Mouse (Mus musculus) embryonic facial prominence, embryonic 13.5 days (tissue): ENCODE data around the gene Hip1r. TPM values are rescaled to one million over a fixed set of nuclear protein-coding genes. Genes with fewer than 3 reads are reported as not detected.

ENCODE experiments used
- ATAC-seq: fragments of 200-750 bp; cut with Nextera tagmentation; 2 replicates; pipeline ENCODE4 v1.8.0; 2017; ENCODE audit warnings: low read depth; ENCODE audit not compliant: insufficient number of reproducible peaks, insufficient read depth, low FRiP score, low TSS enrichment
- H3K27ac ChIP-seq: fragments of 300-500 bp; sonication (generic); 2 replicates; pipeline ENCODE4 v1.5.1; 2015; ENCODE audit warnings: moderate library complexity, mild to moderate bottlenecking, inconsistent platforms
- H3K27me3 ChIP-seq: fragments of 300-500 bp; sonication (generic); 2 replicates; pipeline ENCODE4 v1.6.1; 2015; ENCODE audit warnings: mild to moderate bottlenecking, inconsistent platforms
- H3K36me3 ChIP-seq: fragments of 300-500 bp; sonication (generic); 2 replicates; pipeline ENCODE4 v1.6.1; 2015; ENCODE audit warnings: mild to moderate bottlenecking, inconsistent platforms
- H3K4me1 ChIP-seq: fragments of 300-500 bp; sonication (generic); 2 replicates; pipeline ENCODE4 v1.6.1; 2015; ENCODE audit warnings: inconsistent platforms
- H3K4me2 ChIP-seq: fragments of 300-500 bp; sonication (generic); 2 replicates; pipeline ENCODE4 v1.6.1; 2015; ENCODE audit warnings: moderate library complexity, mild to moderate bottlenecking, inconsistent platforms
- H3K4me3 ChIP-seq: fragments of 300-500 bp; sonication (generic); 2 replicates; pipeline ENCODE4 v1.5.1; 2015; ENCODE audit warnings: mild to moderate bottlenecking, inconsistent platforms
- H3K9ac ChIP-seq: fragments of 300-500 bp; sonication (generic); 2 replicates; pipeline ENCODE4 v1.6.1; 2015; ENCODE audit warnings: mild to moderate bottlenecking, inconsistent platforms
- H3K9me3 ChIP-seq: fragments of 300-500 bp; sonication (generic); 2 replicates; pipeline ENCODE4 v1.6.1; 2016; ENCODE audit warnings: inconsistent platforms
- WGBS: fragments of 180-500 bp; shearing (Covaris S2); methylation state at CpG from one replicate; pipeline ENCODE4 v1.1.7; 2015; ENCODE audit warnings: mixed read lengths; 5-methylcytosine and 5-hydroxymethylcytosine counted together
- polyA plus RNA-seq: library from polyadenylated mRNA; unstranded; fragments of >200 nt; fragmentation: Nextera tagmentation; extraction: Ambion mirVana; gene quantifications from 2 replicates; pipeline ENCODE4 v1.2.1, GENCODE M21; 2015

Hip1r gene
- polyA plus RNA-seq, 1 experiment from 2014 or later, result 9.6 TPM

GRCm38 (mm10) chr5:124019348-124020216, 46.2 kb downstream of the Hip1r start:
- no peak for ATAC-seq
- WGBS, result 71% methylated on average over 12 of the region's 12 CpGs
- H3K36me3 ChIP-seq, result peaks cover 12% of the 10 kb centered on the region; the same call in 1 of the 2 replicates
- no peak overlapping the region for H3K27ac ChIP-seq
- H3K9me3 ChIP-seq, result no peaks in the 10 kb centered on the region
- no peaks in the 10 kb centered on the region for H3K27me3 ChIP-seq
- no peak overlapping the region for H3K4me3 ChIP-seq
- H3K9ac ChIP-seq, result no peak overlapping the region
- peaks cover 42% of the 10 kb centered on the region for H3K4me1 ChIP-seq
- no peak overlapping the region for H3K4me2 ChIP-seq

- H3K9ac ChIP-seq, result no peak overlapping the region
- peaks cover 43% of the 10 kb centered on the region for H3K4me1 ChIP-seq
- WGBS, result 92% methylated on average over 11 of the region's 11 CpGs
- H3K27ac ChIP-seq, result no peak overlapping the region
- H3K4me3 ChIP-seq, result no peak overlapping the region
- no peaks in the 10 kb centered on the region for H3K27me3 ChIP-seq
- no peaks in the 10 kb centered on the region for H3K9me3 ChIP-seq
- peaks cover 16% of the 10 kb centered on the region; the same call in 1 of the 2 replicates for H3K36me3 ChIP-seq
- H3K4me2 ChIP-seq, result no peak overlapping the region
- ATAC-seq, result no peak
Measured at GRCm38 (mm10) chr5:124021148-124021547, 47.7 kb downstream of the Hip1r start.

- ATAC-seq, result no peak
- Histone ChIP-seq H3K9me3 (no peaks in the 10 kb centered on the region), H3K4me1 (peaks cover 49% of the 10 kb centered on the region), H3K9ac (no peak overlapping the region), H3K27me3 (no peaks in the 10 kb centered on the region), H3K4me2 (no peak overlapping the region), H3K36me3 (peaks cover 16% of the 10 kb centered on the region; the same call in 1 of the 2 replicates), H3K4me3 (no peak overlapping the region), H3K27ac (no peak overlapping the region)
- WGBS, result 80% methylated on average over 11 of the region's 11 CpGs
Measured at GRCm38 (mm10) chr5:124021701-124022100, 48.3 kb downstream of the Hip1r start.

- WGBS, result 78% methylated on average over 7 of the region's 7 CpGs
- Histone ChIP-seq H3K4me2 (no peak overlapping the region), H3K36me3 (peaks cover 19% of the 10 kb centered on the region; the same call in 1 of the 2 replicates), H3K9me3 (no peaks in the 10 kb centered on the region), H3K27me3 (no peaks in the 10 kb centered on the region), H3K4me1 (peaks cover 48% of the 10 kb centered on the region), H3K9ac (no peak overlapping the region), H3K4me3 (no peak overlapping the region), H3K27ac (no peak overlapping the region)
- ATAC-seq, result no peak
Measured at GRCm38 (mm10) chr5:124022365-124022764, 48.9 kb downstream of the Hip1r start.

GRCm38 (mm10) chr5:124024677-124025076, 51.2 kb downstream of the Hip1r start:
- Histone ChIP-seq H3K9ac (no peak overlapping the region), H3K4me1 (peaks cover 46% of the 10 kb centered on the region), H3K9me3 (no peaks in the 10 kb centered on the region), H3K4me2 (no peak overlapping the region), H3K36me3 (peaks cover 18% of the 10 kb centered on the region; the same call in 1 of the 2 replicates), H3K27me3 (no peaks in the 10 kb centered on the region), H3K27ac (no peak overlapping the region), H3K4me3 (no peak overlapping the region)
- 78% methylated on average over 6 of the region's 6 CpGs for WGBS
- no peak for ATAC-seq

- peaks cover 18% of the 10 kb centered on the region; the same call in 1 of the 2 replicates for H3K36me3 ChIP-seq
- H3K4me2 ChIP-seq, result no peak overlapping the region
- no peaks in the 10 kb centered on the region for H3K27me3 ChIP-seq
- no peak for ATAC-seq
- no peaks in the 10 kb centered on the region for H3K9me3 ChIP-seq
- H3K27ac ChIP-seq, result no peak overlapping the region
- H3K4me3 ChIP-seq, result no peak overlapping the region
- WGBS, result 69% methylated on average over 9 of the region's 9 CpGs
- peaks cover 48% of the 10 kb centered on the region for H3K4me1 ChIP-seq
- no peak overlapping the region for H3K9ac ChIP-seq
Measured at GRCm38 (mm10) chr5:124025146-124025545, 51.7 kb downstream of the Hip1r start.

- WGBS, result 88% methylated on average over 15 of the region's 15 CpGs
- H3K4me3 ChIP-seq, result no peak overlapping the region
- no peak overlapping the region for H3K27ac ChIP-seq
- no peak overlapping the region for H3K4me2 ChIP-seq
- peaks cover 18% of the 10 kb centered on the region; the same call in 1 of the 2 replicates for H3K36me3 ChIP-seq
- ATAC-seq, result no peak
- 0 out of 2 replicates have a peak overlapping the region, but pooled peaks have one; percentile 21 for H3K9ac ChIP-seq
- no peaks in the 10 kb centered on the region for H3K27me3 ChIP-seq
- peaks cover 50% of the 10 kb centered on the region for H3K4me1 ChIP-seq
- H3K9me3 ChIP-seq, result no peaks in the 10 kb centered on the region
Measured at GRCm38 (mm10) chr5:124025587-124026441, 52.4 kb downstream of the Hip1r start.

- ATAC-seq, result no peak
- H3K36me3 ChIP-seq, result peaks cover 17% of the 10 kb centered on the region; the same call in 1 of the 2 replicates
- H3K27ac ChIP-seq, result no peak overlapping the region
- peaks cover 56% of the 10 kb centered on the region for H3K4me1 ChIP-seq
- H3K4me3 ChIP-seq, result no peak overlapping the region
- H3K4me2 ChIP-seq, result no peak overlapping the region
- H3K9me3 ChIP-seq, result no peaks in the 10 kb centered on the region
- no peak overlapping the region for H3K9ac ChIP-seq
- H3K27me3 ChIP-seq, result no peaks in the 10 kb centered on the region
- WGBS, result 96% methylated on average over 5 of the region's 5 CpGs
Measured at GRCm38 (mm10) chr5:124026568-124026967, 53.1 kb downstream of the Hip1r start.

- 82% methylated on average over 19 of the region's 19 CpGs for WGBS
- no peak for ATAC-seq
- Histone ChIP-seq H3K9me3 (no peaks in the 10 kb centered on the region), H3K4me1 (peaks cover 56% of the 10 kb centered on the region), H3K4me3 (no peak overlapping the region), H3K9ac (no peak overlapping the region), H3K4me2 (no peak overlapping the region), H3K27ac (no peak overlapping the region; the same call in 1 of the 2 replicates), H3K27me3 (no peaks in the 10 kb centered on the region), H3K36me3 (peaks cover 10% of the 10 kb centered on the region; the same call in 1 of the 2 replicates)
Measured at GRCm38 (mm10) chr5:124027702-124028470, 54.5 kb downstream of the Hip1r start.

- no peaks in the 10 kb centered on the region for H3K9me3 ChIP-seq
- no peaks in the 10 kb centered on the region for H3K27me3 ChIP-seq
- peaks cover 10% of the 10 kb centered on the region; the same call in 1 of the 2 replicates for H3K36me3 ChIP-seq
- no peak overlapping the region for H3K4me3 ChIP-seq
- no peak overlapping the region; the same call in 1 of the 2 replicates for H3K27ac ChIP-seq
- ATAC-seq, result no peak
- 70% methylated on average over 7 of the region's 7 CpGs for WGBS
- H3K9ac ChIP-seq, result no peak overlapping the region
- no peak overlapping the region for H3K4me2 ChIP-seq
- H3K4me1 ChIP-seq, result peaks cover 54% of the 10 kb centered on the region
Measured at GRCm38 (mm10) chr5:124028680-124029079, 55.3 kb downstream of the Hip1r start.
